Mouse (Mus musculus): ENCODE measurements around the gene Bcl9l. TPM values are rescaled to one million over a fixed set of nuclear protein-coding genes. Genes with fewer than 3 reads are reported as not detected.
A peak's percentile ranks its signal among the peaks of the same experiment; 100 is the strongest.

The Bcl9l gene
- total and polyA plus RNA-seq, 2 experiments from 2014 or later = 10.4 to 61.1 TPM

- WGBS = 15% methylated on average over 11 of the region's 11 CpGs
- no peaks in the 10 kb centered on the region for H3K9me3 ChIP-seq (ENCODE audit: low read length)
- H3K4me2 ChIP-seq (ENCODE audit: low read depth, low read length, poor library complexity, severe bottlenecking) = 0 out of 2 replicates have a peak overlapping the region, but pooled peaks have one; percentile 12
- H3K36me3 ChIP-seq (ENCODE audit: insufficient read depth, low read length) = no peaks in the 10 kb centered on the region
- H3K27me3 ChIP-seq (ENCODE audit: insufficient read depth, low read length) = no peaks in the 10 kb centered on the region
- H3K4me1 ChIP-seq (ENCODE audit: insufficient read depth, low read length) = peaks cover 30% of the 10 kb centered on the region
- H3K9ac ChIP-seq (replicated peaks; ENCODE audit: low read length, poor library complexity, severe bottlenecking) = no peak overlapping the region
- no peak for ATAC-seq (ENCODE audit: low FRiP score)
- no peak overlapping the region for H3K4me3 ChIP-seq (ENCODE audit: low read depth, low read length)
- DNase-seq (ENCODE audit: low spot score) = no peak
- no peak for TF ChIP-seq CTCF (IDR thresholded peaks at IDR 0.05)
- peak overlapping the region; percentile 65 for H3K27ac ChIP-seq (ENCODE audit: low read depth, low read length)
Measured at GRCm38 (mm10) chr9:44494261-44494862, 11.7 kb downstream of the Bcl9l start.

- no peaks in the 10 kb centered on the region for H3K27me3 ChIP-seq (ENCODE audit: insufficient read depth, low read length)
- H3K4me1 ChIP-seq (ENCODE audit: insufficient read depth, low read length) = peaks cover 30% of the 10 kb centered on the region
- WGBS = 41% methylated on average over 9 of the region's 9 CpGs
- no peaks in the 10 kb centered on the region for H3K36me3 ChIP-seq (ENCODE audit: insufficient read depth, low read length)
- peak overlapping the region; percentile 65 for H3K27ac ChIP-seq (ENCODE audit: low read depth, low read length)
- DNase-seq (ENCODE audit: low spot score) = no peak
- no peak for TF ChIP-seq CTCF (IDR thresholded peaks at IDR 0.05)
- H3K4me2 ChIP-seq (ENCODE audit: low read depth, low read length, poor library complexity, severe bottlenecking) = 0 out of 2 replicates have a peak overlapping the region, but pooled peaks have one; percentile 12
- no peaks in the 10 kb centered on the region for H3K9me3 ChIP-seq (ENCODE audit: low read length)
- no peak for ATAC-seq (ENCODE audit: low FRiP score)
- no peak overlapping the region for H3K4me3 ChIP-seq (ENCODE audit: low read depth, low read length)
- H3K9ac ChIP-seq (replicated peaks; ENCODE audit: low read length, poor library complexity, severe bottlenecking) = no peak overlapping the region
Measured at GRCm38 (mm10) chr9:44494863-44495809, 12.5 kb downstream of the Bcl9l start.

DNA sequence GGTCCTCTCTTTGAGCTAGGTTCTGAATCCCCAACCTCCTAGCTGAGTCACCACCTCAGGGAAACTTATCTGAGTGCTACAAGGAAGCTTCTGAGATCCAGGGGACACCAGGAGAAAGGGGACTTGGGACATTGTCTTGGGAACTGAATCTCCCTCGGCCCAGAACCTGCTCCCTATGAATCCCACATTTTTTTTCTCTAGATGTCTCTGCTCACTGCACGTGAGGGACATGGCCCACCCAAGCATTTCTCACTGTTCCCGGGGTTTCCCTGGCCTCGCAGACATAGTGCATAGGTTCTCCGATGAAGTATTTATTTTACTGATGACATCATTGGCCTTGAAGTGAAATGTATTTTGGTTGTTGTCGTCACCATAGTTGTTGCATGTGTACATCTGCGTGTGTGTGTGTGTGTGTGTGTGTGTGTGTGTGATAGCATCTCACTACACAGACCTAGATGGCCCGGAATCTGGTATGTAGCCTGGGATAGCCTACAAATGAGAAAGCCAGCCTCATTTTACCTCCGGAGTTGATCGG is 13.3 kb downstream of the Bcl9l start:
- TF ChIP-seq CTCF (IDR thresholded peaks at IDR 0.05) = no peak
- no peak for DNase-seq (ENCODE audit: low spot score)
- Histone ChIP-seq H3K27me3 (ENCODE audit: insufficient read depth, low read length) (no peaks in the 10 kb centered on the region), H3K36me3 (ENCODE audit: insufficient read depth, low read length) (no peaks in the 10 kb centered on the region), H3K4me2 (ENCODE audit: low read depth, low read length, poor library complexity, severe bottlenecking) (no peak overlapping the region), H3K9me3 (ENCODE audit: low read length) (no peaks in the 10 kb centered on the region), H3K4me3 (ENCODE audit: low read depth, low read length) (no peak overlapping the region), H3K9ac (replicated peaks; ENCODE audit: low read length, poor library complexity, severe bottlenecking) (no peak overlapping the region), H3K4me1 (ENCODE audit: insufficient read depth, low read length) (peaks cover 27% of the 10 kb centered on the region), H3K27ac (ENCODE audit: low read depth, low read length) (no peak overlapping the region)
- WGBS = 84% methylated on average over 10 of the region's 10 CpGs
- no peak for ATAC-seq (ENCODE audit: low FRiP score)

- H3K4me1 ChIP-seq (ENCODE audit: insufficient read depth, low read length) = peaks cover 27% of the 10 kb centered on the region
- no peak overlapping the region for H3K4me2 ChIP-seq (ENCODE audit: low read depth, low read length, poor library complexity, severe bottlenecking)
- no peaks in the 10 kb centered on the region for H3K27me3 ChIP-seq (ENCODE audit: insufficient read depth, low read length)
Measured at GRCm38 (mm10) chr9:44496803-44497461, 14.3 kb downstream of the Bcl9l start.

GRCm38 (mm10) chr9:44497624-44498377 is 15.2 kb downstream of the Bcl9l start:
- no peak for TF ChIP-seq CTCF (IDR thresholded peaks at IDR 0.05)
- Histone ChIP-seq H3K4me3 (ENCODE audit: low read depth, low read length) (peak overlapping the region; percentile 37), H3K9me3 (ENCODE audit: low read length) (no peaks in the 10 kb centered on the region), H3K36me3 (ENCODE audit: insufficient read depth, low read length) (no peaks in the 10 kb centered on the region), H3K4me2 (ENCODE audit: low read depth, low read length, poor library complexity, severe bottlenecking) (peak overlapping the region; percentile 86), H3K9ac (replicated peaks; ENCODE audit: low read length, poor library complexity, severe bottlenecking) (0 out of 2 replicates have a peak overlapping the region, but pooled peaks have one; percentile 70), H3K4me1 (ENCODE audit: insufficient read depth, low read length) (peaks cover 27% of the 10 kb centered on the region; the same call in 1 of the 2 replicates), H3K27me3 (ENCODE audit: insufficient read depth, low read length) (no peaks in the 10 kb centered on the region), H3K27ac (ENCODE audit: low read depth, low read length) (peak overlapping the region; percentile 81)
- WGBS = 9% methylated on average over 11 of the region's 11 CpGs
- DNase-seq (ENCODE audit: low spot score) (no peak), ATAC-seq (ENCODE audit: low FRiP score) (no peak)

More at GRCm38 (mm10) chr9:44496803-44497461, 14.3 kb downstream of the Bcl9l start:
- Histone ChIP-seq H3K36me3 (ENCODE audit: insufficient read depth, low read length) (no peaks in the 10 kb centered on the region), H3K9ac (replicated peaks; ENCODE audit: low read length, poor library complexity, severe bottlenecking) (no peak overlapping the region), H3K4me3 (ENCODE audit: low read depth, low read length) (no peak overlapping the region), H3K9me3 (ENCODE audit: low read length) (no peaks in the 10 kb centered on the region), H3K27ac (ENCODE audit: low read depth, low read length) (no peak overlapping the region)
- no peak for ATAC-seq (ENCODE audit: low FRiP score)
- TF ChIP-seq CTCF (IDR thresholded peaks at IDR 0.05) = no peak
- DNase-seq (ENCODE audit: low spot score) = no peak
- WGBS = 56% methylated on average over 12 of the region's 12 CpGs

Data from midbrain, postnatal 0 days (tissue).